Mouse (Mus musculus) monocyte, adult 5-6 weeks (primary cell): Measurements from ENCODE around the gene Bmp8a. TPM values are rescaled to one million over a fixed set of nuclear protein-coding genes. Genes with fewer than 3 reads are reported as not detected.
"Not testable (repeated sequence)": the region's sequence is repeated elsewhere in the genome, so short reads cannot be mapped to it uniquely, and the experiment has no call there.

Experiments used
- ATAC-seq: fragments of 153-309, 156-312 bp; replicated peaks from 2 replicates; pipeline ENCODE4 v1.8.0; 2017; ENCODE audit warnings: mild to moderate bottlenecking; ENCODE audit not compliant: low TSS enrichment, insufficient number of reproducible peaks, severe bottlenecking, poor library complexity, low FRiP score
- total RNA-seq: library from RNA; stranded (forward); fragments of 200-1000, 200-491, 200-594 nt; gene quantifications from 3 replicates; pipeline ENCODE4 v1.2.3, GENCODE M21; 2017

The Bmp8a gene
- total RNA-seq, 1 experiment from 2014 or later, result not detected

DNA sequence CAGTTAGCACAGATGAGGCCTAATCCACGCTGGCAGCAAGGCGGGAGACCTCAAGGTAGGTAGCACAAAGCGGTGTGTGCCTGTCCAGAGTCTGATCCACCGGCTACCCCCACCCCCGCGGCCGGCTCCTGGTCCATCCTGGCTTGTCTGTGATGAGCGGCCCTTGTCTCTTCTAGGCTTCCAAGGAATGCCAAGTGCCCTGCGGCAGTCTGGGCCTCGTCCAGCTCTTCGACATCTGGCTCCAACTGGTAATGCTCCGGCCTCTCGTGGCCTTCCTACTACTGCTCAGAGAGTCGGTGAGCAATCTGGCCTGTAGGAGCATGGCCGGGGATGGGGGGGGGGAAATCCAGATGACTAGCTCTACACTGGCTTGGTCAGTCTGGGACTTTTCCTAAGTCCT is 48.0 kb downstream of the Bmp8a start:
- not testable (repeated sequence) for ATAC-seq

- ATAC-seq, result no peak
Observed at GRCm38 (mm10) chr4:123293661-123294443, 49.2 kb downstream of the Bmp8a start.

GRCm38 (mm10) chr4:123292989-123293388 is 50.1 kb downstream of the Bmp8a start:
- no peak for ATAC-seq

DNA sequence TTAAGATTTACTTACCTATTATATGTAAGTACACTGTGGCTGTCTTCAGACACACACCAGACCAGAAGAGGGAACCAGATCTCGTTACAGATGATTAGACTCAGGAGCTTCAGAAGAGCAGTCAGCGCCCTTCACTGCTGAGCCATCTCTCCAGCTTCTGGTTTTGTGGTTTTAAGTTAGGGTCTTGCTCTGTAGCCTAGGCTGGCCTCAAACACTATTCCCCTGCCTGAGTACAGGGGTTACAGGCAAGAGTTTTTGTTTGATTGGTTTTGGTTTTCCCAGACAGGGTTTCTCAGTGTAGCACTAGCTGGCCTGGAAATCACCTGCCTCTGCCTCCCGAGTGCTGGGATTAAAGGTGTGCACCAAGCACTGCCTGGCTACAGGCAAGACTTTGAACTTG is 50.7 kb downstream of the Bmp8a start:
- ATAC-seq, result no peak

DNA sequence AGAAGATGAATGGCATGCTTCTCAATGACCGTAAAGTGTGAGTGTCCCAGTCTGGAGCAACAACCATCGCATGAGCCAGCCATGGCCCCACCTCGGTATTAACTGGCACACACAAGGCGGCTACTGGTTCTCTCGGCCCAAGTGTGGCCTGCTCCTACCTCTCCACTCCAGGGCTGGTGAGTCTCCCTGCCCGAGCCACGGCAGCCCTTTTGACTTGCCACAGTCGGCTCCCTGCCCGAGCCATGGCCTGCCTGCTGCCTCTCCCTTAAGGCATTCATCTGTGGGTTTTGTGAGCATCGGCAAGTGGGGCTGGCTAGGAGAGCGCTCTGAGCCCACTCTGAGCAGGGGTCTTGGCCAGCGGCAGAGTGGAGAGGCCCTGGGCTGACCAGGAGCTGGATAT is 54.0 kb downstream of the Bmp8a start:
- ATAC-seq, result no peak

GRCm38 (mm10) chr4:123286790-123287189 is 56.3 kb downstream of the Bmp8a start:
- ATAC-seq, result no peak

GRCm38 (mm10) chr4:123284731-123285624 is 58.1 kb downstream of the Bmp8a start:
- no peak for ATAC-seq

DNA sequence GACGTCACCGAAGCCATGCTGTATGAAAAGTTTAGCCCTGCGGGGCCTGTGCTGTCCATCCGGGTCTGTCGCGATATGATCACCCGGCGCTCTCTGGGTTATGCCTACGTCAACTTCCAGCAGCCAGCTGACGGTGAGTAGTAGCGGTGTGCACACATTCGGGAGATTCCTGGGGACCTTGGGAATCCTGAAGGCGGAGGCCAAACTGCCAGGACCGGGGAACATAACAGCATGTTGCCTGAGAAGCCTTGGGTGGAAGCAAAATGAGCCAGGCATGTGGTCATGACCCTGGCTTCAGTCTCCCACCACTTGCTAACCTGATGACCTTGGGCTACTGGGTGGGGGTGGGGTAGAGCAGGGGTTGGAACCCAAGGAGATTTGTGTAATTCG is 59.4 kb downstream of the Bmp8a start:
- ATAC-seq, result not testable (repeated sequence)

DNA sequence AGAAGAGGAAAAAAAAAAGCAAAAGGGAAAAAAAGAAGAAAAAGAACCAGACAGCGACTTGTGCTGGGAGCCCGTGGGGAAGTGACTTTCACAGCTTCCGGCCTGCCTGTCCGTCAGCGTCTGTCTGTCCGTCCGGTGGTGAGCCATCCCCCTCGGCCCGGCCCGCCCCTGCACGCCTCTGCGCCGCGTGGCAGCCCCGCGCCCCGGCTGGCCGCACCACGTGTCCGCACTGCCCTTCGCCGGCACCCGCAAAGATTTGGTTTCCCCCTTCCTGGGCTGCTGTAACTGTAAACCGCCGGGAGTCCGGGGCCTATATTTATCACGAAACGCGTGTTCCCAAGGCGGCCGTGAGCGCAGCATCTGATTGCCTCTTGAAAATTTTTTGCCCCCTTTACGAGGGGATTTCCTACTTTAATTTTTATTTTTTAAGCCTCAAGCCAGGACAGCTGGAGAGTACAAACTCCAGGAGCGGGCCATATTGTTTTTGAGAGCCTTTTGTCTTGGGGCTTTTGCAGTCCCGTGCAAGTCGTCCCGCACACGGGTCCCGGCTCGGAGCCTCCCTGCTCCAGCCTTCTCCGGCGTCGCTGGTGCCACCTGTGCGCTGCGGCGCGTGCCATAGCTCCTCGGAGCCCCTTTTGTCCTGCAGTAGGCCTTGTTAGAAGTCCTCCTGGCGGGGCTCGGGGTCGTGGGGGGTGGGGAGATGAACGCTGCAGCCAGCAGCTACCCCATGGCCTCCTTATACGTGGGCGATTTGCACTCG is 60.0 kb downstream of the Bmp8a start:
- ATAC-seq, result not testable (repeated sequence)

- ATAC-seq, result peak; percentile 92
Observed at GRCm38 (mm10) chr4:123282500-123282899, 60.6 kb downstream of the Bmp8a start.

DNA sequence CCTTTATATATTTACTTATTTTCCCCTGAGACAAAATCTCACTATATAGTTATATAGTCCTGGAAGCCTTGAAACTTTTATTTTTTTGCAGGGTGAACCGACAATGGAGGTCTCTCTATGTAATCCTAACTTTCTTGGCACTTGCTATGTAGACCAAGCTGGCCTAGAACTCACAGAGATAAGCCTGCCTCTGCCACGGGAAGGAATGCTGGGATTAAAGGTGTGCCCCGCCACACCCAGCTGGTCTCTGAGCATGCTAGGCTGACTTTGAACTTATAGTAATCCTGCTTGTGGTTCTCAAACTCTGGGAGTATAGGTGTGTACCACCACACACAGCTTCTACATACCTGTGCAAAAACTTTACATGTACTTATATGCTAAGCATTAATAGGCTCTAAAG is 62.9 kb downstream of the Bmp8a start:
- no peak for ATAC-seq

- no peak for ATAC-seq
Observed at GRCm38 (mm10) chr4:123271063-123271462, 72.0 kb downstream of the Bmp8a start.

Other genes starting within 250 kb of the Bmp8a start
- gene Bmp8b, start 238.1 kb downstream of the Bmp8a start, total RNA-seq, result not detected in 3 replicates
- not detected in 3 replicates for gene Oxct2b, start 227.0 kb downstream of the Bmp8a start, total RNA-seq
- 19.7 to 35.3 TPM (median 32.0 TPM) in 3 replicates for gene Ppie, start 203.3 kb downstream of the Bmp8a start, total RNA-seq
- gene Hpcal4, start 160.0 kb downstream of the Bmp8a start, total RNA-seq, result not detected in 3 replicates
- gene Nt5c1a, start 141.7 kb downstream of the Bmp8a start, total RNA-seq, result not detected in 3 replicates
- gene Heyl, start 109.7 kb downstream of the Bmp8a start, total RNA-seq, result 0.10 TPM in 1 of 3 replicates, not detected in the others
- gene Pabpc4, start 80.9 kb downstream of the Bmp8a start, total RNA-seq, result 23.4 to 30.7 TPM (median 23.8 TPM) in 3 replicates
- not detected in 3 replicates for gene Oxct2a, start 19.6 kb downstream of the Bmp8a start, total RNA-seq